Mouse (Mus musculus): Measurements from ENCODE around the gene Myh10. TPM values are rescaled to one million over a fixed set of nuclear protein-coding genes. Genes with fewer than 3 reads are reported as not detected.
"Not testable (repeated sequence)": the region's sequence is repeated elsewhere in the genome, so short reads cannot be mapped to it uniquely, and the experiment has no call there.

Gene Myh10
- total RNA-seq, 2 experiments from 2014 or later = 10.5 to 35.1 TPM

GRCm38 (mm10) chr11:68692010-68692692, 792 bp downstream of the Myh10 start:
- no peak for DNase-seq (ENCODE audit: low spot score)

- no peak for DNase-seq (ENCODE audit: low spot score)
Observed at GRCm38 (mm10) chr11:68692693-68693446, 1.5 kb downstream of the Myh10 start.

GRCm38 (mm10) chr11:68693447-68694040, 2.2 kb downstream of the Myh10 start:
- no peak for DNase-seq (ENCODE audit: low spot score)

- DNase-seq (ENCODE audit: low spot score) = no peak
Observed at GRCm38 (mm10) chr11:68702370-68702769, 11.0 kb downstream of the Myh10 start.

GRCm38 (mm10) chr11:68703360-68703759, 12.0 kb downstream of the Myh10 start:
- no peak for DNase-seq (ENCODE audit: low spot score)

GRCm38 (mm10) chr11:68704258-68704657, 12.9 kb downstream of the Myh10 start:
- no peak for DNase-seq (ENCODE audit: low spot score)

GRCm38 (mm10) chr11:68704847-68705246, 13.5 kb downstream of the Myh10 start:
- no peak for DNase-seq (ENCODE audit: low spot score)

GRCm38 (mm10) chr11:68706524-68707429, 15.4 kb downstream of the Myh10 start:
- DNase-seq (ENCODE audit: low spot score) = peak; percentile 45

- DNase-seq (ENCODE audit: low spot score) = no peak
Observed at GRCm38 (mm10) chr11:68707881-68708582, 16.7 kb downstream of the Myh10 start.

GRCm38 (mm10) chr11:68716167-68716566, 24.8 kb downstream of the Myh10 start:
- DNase-seq (ENCODE audit: low spot score) = no peak

- no peak for DNase-seq (ENCODE audit: low spot score)
Observed at GRCm38 (mm10) chr11:68717171-68717840, 25.9 kb downstream of the Myh10 start.

GRCm38 (mm10) chr11:68719096-68719648, 27.8 kb downstream of the Myh10 start:
- DNase-seq (ENCODE audit: low spot score) = peak; percentile 62

GRCm38 (mm10) chr11:68719774-68720173, 28.4 kb downstream of the Myh10 start:
- no peak for DNase-seq (ENCODE audit: low spot score)

- no peak for DNase-seq (ENCODE audit: low spot score)
Observed at GRCm38 (mm10) chr11:68724117-68724516, 32.8 kb downstream of the Myh10 start.

GRCm38 (mm10) chr11:68728693-68729092, 37.3 kb downstream of the Myh10 start:
- no peak for DNase-seq (ENCODE audit: low spot score)

- DNase-seq (ENCODE audit: low spot score) = no peak
Observed at GRCm38 (mm10) chr11:68730792-68731191, 39.4 kb downstream of the Myh10 start.

GRCm38 (mm10) chr11:68732066-68732465, 40.7 kb downstream of the Myh10 start:
- DNase-seq (ENCODE audit: low spot score) = no peak

GRCm38 (mm10) chr11:68733401-68733800, 42.0 kb downstream of the Myh10 start:
- not testable (repeated sequence) for DNase-seq (ENCODE audit: low spot score)

- no peak for DNase-seq (ENCODE audit: low spot score)
Observed at GRCm38 (mm10) chr11:68739509-68739908, 48.1 kb downstream of the Myh10 start.

GRCm38 (mm10) chr11:68742658-68743057, 51.3 kb downstream of the Myh10 start:
- no peak for DNase-seq (ENCODE audit: low spot score)
